Mouse (Mus musculus): ENCODE results near the gene Pum2. TPM values are rescaled to one million over a fixed set of nuclear protein-coding genes. Genes with fewer than 3 reads are reported as not detected.
"Not testable (repeated sequence)": the region's sequence is repeated elsewhere in the genome, so short reads cannot be mapped to it uniquely, and the experiment has no call there.

The Pum2 gene
- polyA plus RNA-seq, 1 experiment from 2014 or later, result 63.3 TPM

GRCm38 (mm10) chr12:8673121-8673973 lies 587 bp upstream of the Pum2 start:
- Histone ChIP-seq H3K27me3 (no peaks in the 10 kb centered on the region), H3K4me2 (replicated peaks) (peak overlapping the region; percentile 56), H3K36me3 (no peaks in the 10 kb centered on the region), H3K27ac (peak overlapping the region; percentile 99), H3K4me1 (peaks cover 14% of the 10 kb centered on the region), H3K9ac (peak overlapping the region; percentile 99), H3K9me3 (no peaks in the 10 kb centered on the region), H3K4me3 (peak overlapping the region; percentile 92)
- 41% methylated on average over 17 of the region's 17 CpGs for WGBS
- no peak for ATAC-seq (ENCODE audit: insufficient number of reproducible peaks, insufficient read depth, low FRiP score, low TSS enrichment)

DNA sequence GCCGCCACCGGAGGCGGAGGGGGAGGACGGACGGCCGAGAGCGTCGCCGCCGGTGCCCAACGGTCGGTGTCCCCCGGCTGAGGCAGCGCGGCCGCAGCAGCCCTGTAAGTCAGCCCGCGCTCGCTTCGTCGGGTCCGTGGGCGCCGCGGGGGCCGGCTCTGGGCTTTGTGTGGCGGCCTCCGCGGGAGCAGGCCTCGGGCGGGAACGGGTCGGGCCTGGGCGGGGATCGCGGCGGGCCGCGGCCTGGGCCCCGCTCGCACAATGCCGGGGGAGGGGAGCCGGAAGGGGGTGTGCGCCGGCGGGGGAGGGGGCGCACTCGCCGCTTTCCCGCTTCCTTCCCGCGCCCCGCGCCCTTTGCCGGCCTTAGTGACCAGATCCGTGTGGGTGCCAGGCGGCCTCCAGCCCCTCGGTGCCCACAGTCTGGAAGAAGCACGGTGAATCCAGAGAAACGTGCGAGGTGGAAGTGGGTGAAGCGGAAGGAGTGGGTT lies 487 bp downstream of the Pum2 start:
- H3K4me3 ChIP-seq, result peak overlapping the region; percentile 92
- no peaks in the 10 kb centered on the region for H3K9me3 ChIP-seq
- H3K27me3 ChIP-seq, result no peaks in the 10 kb centered on the region
- WGBS, result under 1% methylated on average over 43 of the region's 62 CpGs
- peak overlapping the region; percentile 99 for H3K27ac ChIP-seq
- peak; percentile 80 for ATAC-seq (ENCODE audit: insufficient number of reproducible peaks, insufficient read depth, low FRiP score, low TSS enrichment)
- peak overlapping the region; percentile 99 for H3K9ac ChIP-seq
- H3K4me2 ChIP-seq (replicated peaks), result peak overlapping the region; percentile 53
- no peaks in the 10 kb centered on the region for H3K36me3 ChIP-seq
- peaks cover 14% of the 10 kb centered on the region for H3K4me1 ChIP-seq

DNA sequence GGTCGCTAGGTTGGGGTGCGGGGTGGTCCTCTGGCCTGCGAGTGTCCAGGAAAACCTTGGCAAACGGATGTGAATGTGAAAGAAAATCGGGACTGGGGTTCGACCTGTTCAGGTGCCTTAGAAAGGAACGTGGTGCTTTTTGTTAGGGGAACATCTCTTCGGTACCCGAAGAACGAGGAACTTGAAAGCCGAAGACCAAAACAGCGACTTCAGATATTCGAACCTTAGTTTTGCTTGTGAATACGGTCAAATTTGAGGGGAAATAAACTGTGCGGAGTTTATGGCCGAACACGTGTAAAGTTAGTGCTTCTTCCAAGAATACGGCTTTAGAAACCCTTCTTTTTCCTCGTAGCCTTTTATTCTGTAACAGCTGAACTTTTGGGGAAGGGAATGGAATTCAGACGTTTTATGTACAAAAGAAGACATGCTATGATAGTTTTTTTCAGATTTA lies 982 bp downstream of the Pum2 start:
- Histone ChIP-seq H3K4me3 (peak overlapping the region; percentile 92), H3K36me3 (no peaks in the 10 kb centered on the region), H3K9me3 (no peaks in the 10 kb centered on the region), H3K4me1 (peaks cover 14% of the 10 kb centered on the region), H3K4me2 (replicated peaks) (peak overlapping the region; percentile 53), H3K27ac (peak overlapping the region; percentile 99), H3K27me3 (no peaks in the 10 kb centered on the region), H3K9ac (peak overlapping the region; percentile 99)
- ATAC-seq (ENCODE audit: insufficient number of reproducible peaks, insufficient read depth, low FRiP score, low TSS enrichment), result no peak
- WGBS, result 0% methylated on average over 20 of the region's 20 CpGs

DNA sequence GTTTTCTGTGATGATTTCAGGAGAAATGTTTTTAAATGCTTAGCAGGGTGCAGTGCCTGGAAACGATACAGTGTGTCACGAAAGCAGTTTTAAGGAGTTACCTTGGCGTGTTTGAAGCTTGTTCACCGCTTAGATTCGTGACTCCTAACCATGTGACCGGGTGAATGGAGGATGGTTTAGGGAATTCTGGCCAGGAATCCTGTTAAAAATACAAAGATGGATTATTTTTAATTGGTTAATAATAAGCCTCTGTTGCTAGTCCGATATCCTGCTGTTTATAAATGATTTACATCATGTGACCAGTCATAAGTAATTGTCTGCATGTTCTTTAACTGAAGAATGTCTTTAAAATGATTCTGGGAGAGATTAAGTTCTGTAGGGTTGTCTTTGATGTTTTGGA lies 1.4 kb downstream of the Pum2 start:
- WGBS, result under 1% methylated on average over 7 of the region's 7 CpGs
- H3K27ac ChIP-seq, result peak overlapping the region; percentile 99; the same call in 1 of the 2 replicates
- peaks cover under 1% of the 10 kb centered on the region; the same call in 1 of the 2 replicates for H3K36me3 ChIP-seq
- H3K9me3 ChIP-seq, result no peaks in the 10 kb centered on the region
- peak overlapping the region; percentile 53 for H3K4me2 ChIP-seq (replicated peaks)
- no peak for ATAC-seq (ENCODE audit: insufficient number of reproducible peaks, insufficient read depth, low FRiP score, low TSS enrichment)
- H3K4me1 ChIP-seq, result peaks cover 14% of the 10 kb centered on the region
- peak overlapping the region; percentile 99 for H3K9ac ChIP-seq
- H3K4me3 ChIP-seq, result peak overlapping the region; percentile 92
- no peaks in the 10 kb centered on the region for H3K27me3 ChIP-seq

DNA sequence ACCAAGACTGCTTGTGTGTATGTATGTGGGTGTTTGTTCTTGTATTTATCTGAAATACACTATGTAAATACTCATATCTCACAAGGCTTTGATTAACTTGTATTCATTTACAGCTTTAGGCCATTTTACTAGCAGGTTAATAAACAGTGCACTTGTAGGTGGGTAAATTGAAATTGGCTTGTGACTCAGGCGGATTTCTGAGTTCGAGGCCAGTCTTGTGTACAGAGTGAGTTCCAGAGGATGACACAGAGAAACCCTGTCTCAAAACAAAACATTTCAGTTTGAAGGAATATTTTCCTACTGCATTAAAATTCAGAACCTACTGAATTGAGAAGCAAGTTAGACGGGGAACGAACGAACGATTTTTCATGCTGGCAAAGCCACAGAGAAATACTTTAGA lies 2.4 kb downstream of the Pum2 start:
- no peaks in the 10 kb centered on the region for H3K9me3 ChIP-seq
- peaks cover 3% of the 10 kb centered on the region; the same call in 1 of the 2 replicates for H3K36me3 ChIP-seq
- H3K4me1 ChIP-seq, result peaks cover 14% of the 10 kb centered on the region
- ATAC-seq (ENCODE audit: insufficient number of reproducible peaks, insufficient read depth, low FRiP score, low TSS enrichment), result no peak
- H3K4me2 ChIP-seq (replicated peaks), result peak overlapping the region; percentile 53
- H3K9ac ChIP-seq, result no peak overlapping the region
- WGBS, result 70% methylated on average over 6 of the region's 6 CpGs
- H3K4me3 ChIP-seq, result peak overlapping the region; percentile 25; the same call in 1 of the 2 replicates
- no peak overlapping the region for H3K27ac ChIP-seq
- no peaks in the 10 kb centered on the region for H3K27me3 ChIP-seq

DNA sequence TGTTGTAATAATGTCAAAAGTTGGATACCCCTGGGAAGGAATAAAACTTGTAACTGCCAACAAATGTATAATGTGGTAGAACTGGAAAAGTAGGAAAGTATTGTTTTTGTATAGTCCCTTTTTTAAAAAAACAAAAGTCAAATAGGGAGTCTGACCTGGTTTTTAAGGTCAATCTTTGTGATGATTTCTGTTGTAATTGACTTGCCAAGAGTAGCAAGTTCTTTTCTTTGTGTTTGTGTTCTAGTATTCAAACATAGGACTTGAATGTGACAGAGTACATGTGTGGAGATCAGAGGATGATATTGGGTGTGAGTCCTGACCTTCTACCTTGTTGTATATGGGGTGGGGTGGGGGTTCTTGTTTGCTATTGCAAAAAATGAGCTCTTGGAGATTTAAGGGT lies 4.0 kb downstream of the Pum2 start:
- peaks cover 3% of the 10 kb centered on the region; the same call in 1 of the 2 replicates for H3K36me3 ChIP-seq
- H3K4me2 ChIP-seq (replicated peaks), result no peak overlapping the region
- no peak overlapping the region for H3K4me3 ChIP-seq
- H3K9ac ChIP-seq, result no peak overlapping the region
- no peak for ATAC-seq (ENCODE audit: insufficient number of reproducible peaks, insufficient read depth, low FRiP score, low TSS enrichment)
- no peak overlapping the region for H3K27ac ChIP-seq
- peaks cover 14% of the 10 kb centered on the region for H3K4me1 ChIP-seq
- no peaks in the 10 kb centered on the region for H3K9me3 ChIP-seq
- H3K27me3 ChIP-seq, result no peaks in the 10 kb centered on the region

DNA sequence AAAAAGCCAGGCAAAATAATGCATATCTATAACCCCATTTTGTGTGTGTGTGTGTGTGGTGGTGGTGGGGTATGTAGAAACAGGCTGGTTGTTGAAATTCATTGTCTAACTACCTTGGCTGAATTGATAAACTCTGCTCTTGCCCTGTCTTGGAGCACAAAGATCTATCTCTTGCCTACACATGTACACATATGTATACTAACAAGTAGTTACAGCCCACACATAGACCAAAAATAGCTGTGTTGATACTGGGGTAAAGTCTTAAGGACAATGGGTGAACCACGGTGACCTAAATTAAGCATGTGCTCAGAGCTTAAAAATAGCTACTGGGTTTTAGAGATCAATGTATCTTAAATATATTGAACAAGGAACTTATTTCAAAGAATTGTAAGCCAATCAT lies 10.3 kb downstream of the Pum2 start:
- no peaks in the 10 kb centered on the region for H3K9me3 ChIP-seq
- no peaks in the 10 kb centered on the region for H3K27me3 ChIP-seq
- WGBS, result 95% methylated on average over 1 of the region's 1 CpGs
- H3K4me3 ChIP-seq, result no peak overlapping the region
- no peak overlapping the region for H3K4me2 ChIP-seq (replicated peaks)
- H3K36me3 ChIP-seq, result peaks cover 17% of the 10 kb centered on the region; the same call in 1 of the 2 replicates
- ATAC-seq (ENCODE audit: insufficient number of reproducible peaks, insufficient read depth, low FRiP score, low TSS enrichment), result no peak
- H3K9ac ChIP-seq, result no peak overlapping the region
- H3K27ac ChIP-seq, result no peak overlapping the region
- no peaks in the 10 kb centered on the region for H3K4me1 ChIP-seq

- Histone ChIP-seq H3K9ac (no peak overlapping the region), H3K27me3 (no peaks in the 10 kb centered on the region), H3K4me2 (replicated peaks) (no peak overlapping the region), H3K36me3 (peaks cover 17% of the 10 kb centered on the region; the same call in 1 of the 2 replicates), H3K4me3 (no peak overlapping the region), H3K27ac (no peak overlapping the region), H3K4me1 (no peaks in the 10 kb centered on the region), H3K9me3 (no peaks in the 10 kb centered on the region)
- WGBS, result 95% methylated on average over 3 of the region's 3 CpGs
- no peak for ATAC-seq (ENCODE audit: insufficient number of reproducible peaks, insufficient read depth, low FRiP score, low TSS enrichment)
Measured at GRCm38 (mm10) chr12:8685036-8685435, 11.1 kb downstream of the Pum2 start.

DNA sequence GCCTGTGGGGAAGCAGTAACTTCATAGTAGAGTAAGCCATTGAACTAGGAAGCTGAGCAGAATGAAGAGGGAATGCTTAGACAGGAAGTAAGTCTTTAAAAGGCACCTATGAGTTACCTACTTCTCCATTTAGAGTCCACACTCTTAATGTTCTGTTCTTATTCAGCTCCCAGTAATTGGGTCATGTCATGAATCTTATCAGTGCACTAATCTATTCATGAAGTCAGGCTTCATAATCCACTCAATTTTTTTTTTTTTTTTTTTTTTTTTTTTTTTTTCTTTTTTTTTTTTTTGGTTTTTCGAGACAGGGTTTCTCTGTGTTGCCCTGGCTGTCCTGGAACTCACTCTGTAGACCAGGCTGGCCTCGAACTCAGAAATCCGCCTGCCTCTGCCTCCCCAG lies 15.9 kb downstream of the Pum2 start:
- H3K9me3 ChIP-seq; H3K4me2 ChIP-seq (replicated peaks); H3K27ac ChIP-seq; H3K4me1 ChIP-seq; ATAC-seq (ENCODE audit: insufficient number of reproducible peaks, insufficient read depth, low FRiP score, low TSS enrichment); H3K27me3 ChIP-seq; H3K9ac ChIP-seq; H3K4me3 ChIP-seq: not testable (repeated sequence)
- WGBS, result 86% methylated on average over 3 of the region's 3 CpGs
- H3K36me3 ChIP-seq, result peaks cover 12% of the 10 kb centered on the region; the same call in 1 of the 2 replicates

DNA sequence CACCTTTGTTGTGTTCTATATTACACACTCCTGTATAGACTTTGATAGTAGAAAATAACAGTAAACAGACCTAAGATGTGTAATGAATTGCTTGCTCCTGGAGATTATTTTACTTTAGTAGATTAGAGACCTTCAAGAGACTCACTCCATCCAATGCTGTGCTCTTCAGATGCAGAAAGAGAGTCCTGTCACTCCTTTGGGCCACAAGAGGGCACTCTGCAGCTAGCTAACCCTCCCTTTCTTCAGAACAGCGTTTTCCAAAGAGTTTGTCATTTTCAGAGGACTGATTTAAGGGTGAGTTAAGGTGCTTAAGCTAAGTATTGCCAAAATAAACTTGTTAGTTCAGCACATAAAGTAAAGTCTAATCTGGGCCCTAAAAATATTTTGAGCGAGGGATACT lies 25.0 kb downstream of the Pum2 start:
- no peaks in the 10 kb centered on the region for H3K4me1 ChIP-seq
- H3K4me3 ChIP-seq, result no peak overlapping the region
- no peak overlapping the region for H3K27ac ChIP-seq
- no peak for ATAC-seq (ENCODE audit: insufficient number of reproducible peaks, insufficient read depth, low FRiP score, low TSS enrichment)
- WGBS, result 78% methylated on average over 2 of the region's 2 CpGs
- H3K9ac ChIP-seq, result no peak overlapping the region
- H3K36me3 ChIP-seq, result peaks cover 15% of the 10 kb centered on the region; the same call in 1 of the 2 replicates
- no peak overlapping the region for H3K4me2 ChIP-seq (replicated peaks)
- H3K9me3 ChIP-seq, result no peaks in the 10 kb centered on the region
- H3K27me3 ChIP-seq, result no peaks in the 10 kb centered on the region

DNA sequence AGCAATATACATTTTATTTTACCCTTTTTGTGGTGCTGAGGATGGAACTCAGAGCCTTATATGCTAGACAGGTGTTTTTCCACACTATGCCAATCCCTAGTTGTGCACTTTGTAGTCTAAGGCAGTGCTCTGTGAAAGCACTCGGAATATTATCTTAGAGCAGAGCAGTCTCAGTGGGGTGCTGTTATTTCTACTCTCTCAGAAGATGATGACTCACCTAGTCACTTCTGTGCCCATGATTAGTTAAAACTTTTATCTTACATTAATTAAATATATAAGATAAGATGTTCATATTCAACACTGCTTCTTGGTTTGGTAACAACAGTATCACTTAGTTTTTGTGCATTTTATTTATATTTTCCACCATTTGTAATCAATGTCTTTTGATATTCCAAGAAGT lies 30.1 kb downstream of the Pum2 start:
- 89% methylated on average over 1 of the region's 1 CpGs for WGBS
- Histone ChIP-seq H3K4me2 (replicated peaks) (no peak overlapping the region), H3K9me3 (no peaks in the 10 kb centered on the region), H3K9ac (no peak overlapping the region), H3K27ac (no peak overlapping the region), H3K4me3 (no peak overlapping the region), H3K36me3 (peaks cover 29% of the 10 kb centered on the region), H3K27me3 (no peaks in the 10 kb centered on the region), H3K4me1 (no peaks in the 10 kb centered on the region)
- ATAC-seq (ENCODE audit: insufficient number of reproducible peaks, insufficient read depth, low FRiP score, low TSS enrichment), result no peak

DNA sequence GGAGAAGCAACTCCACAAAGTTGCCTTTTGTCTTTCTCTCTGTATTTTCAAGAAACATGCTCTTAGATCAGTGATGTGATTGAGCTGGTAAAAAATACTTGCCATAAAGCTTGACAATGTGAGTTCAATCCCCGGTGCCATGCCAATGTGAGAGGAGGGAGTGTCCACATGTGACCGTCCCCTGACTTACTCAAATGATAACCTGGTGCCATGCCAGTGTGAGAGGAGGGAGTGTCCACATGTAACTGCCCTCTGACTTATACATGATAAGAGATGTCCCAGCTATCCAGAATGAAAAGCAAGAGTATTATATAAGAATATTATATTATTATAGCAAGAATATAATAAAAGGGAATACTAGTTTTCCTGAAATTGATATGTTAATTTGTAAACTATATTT lies 34.9 kb downstream of the Pum2 start:
- Histone ChIP-seq H3K36me3 (peaks cover 35% of the 10 kb centered on the region), H3K9ac (no peak overlapping the region), H3K4me1 (no peaks in the 10 kb centered on the region), H3K4me2 (replicated peaks) (no peak overlapping the region), H3K9me3 (no peaks in the 10 kb centered on the region), H3K27me3 (no peaks in the 10 kb centered on the region), H3K4me3 (no peak overlapping the region), H3K27ac (no peak overlapping the region)
- 91% methylated on average over 2 of the region's 2 CpGs for WGBS
- ATAC-seq (ENCODE audit: insufficient number of reproducible peaks, insufficient read depth, low FRiP score, low TSS enrichment), result no peak
